Mouse (Mus musculus): Measurements from ENCODE around the gene Klrb1a.
"Not testable (repeated sequence)": the region's sequence is repeated elsewhere in the genome, so short reads cannot be mapped to it uniquely, and the experiment has no call there.

DNA sequence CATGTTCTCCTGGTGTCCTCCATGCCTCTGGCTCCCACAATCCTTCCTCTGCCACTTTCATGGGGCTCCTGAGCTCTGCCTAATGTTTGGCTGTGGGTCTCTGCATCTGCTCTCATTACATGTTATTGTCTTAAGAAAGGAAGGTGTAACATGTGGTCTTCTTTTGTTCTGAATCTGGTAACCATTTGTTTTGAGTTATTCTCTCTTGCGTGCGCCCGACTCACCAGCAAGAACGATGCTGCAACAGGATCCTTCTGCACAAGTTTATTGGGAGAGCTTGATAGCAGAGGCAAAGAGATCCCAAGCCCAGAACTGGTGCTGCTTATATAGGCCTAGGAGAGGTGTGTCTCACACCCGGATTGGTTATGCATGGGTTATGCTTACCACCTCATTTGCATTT lies at the start of gene Klrb1a:
- TF ChIP-seq CEBPB (IDR thresholded peaks at IDR 0.05; ENCODE audit: insufficient read depth, poor library complexity, severe bottlenecking); POLR2A (IDR thresholded peaks at IDR 0.05; ENCODE audit: insufficient read length, low read depth); REST (IDR thresholded peaks at IDR 0.05; ENCODE audit: insufficient read depth, insufficient read length); POLR2AphosphoS2 (IDR thresholded peaks at IDR 0.05; ENCODE audit: insufficient read length, low read depth); MYOD1 (IDR thresholded peaks at IDR 0.05; ENCODE audit: control insufficient read depth in 1 of 3, insufficient read length in 2 of 3, low read depth in 2 of 3); E2F4 (IDR thresholded peaks at IDR 0.05; ENCODE audit: insufficient read depth); USF1 (IDR thresholded peaks at IDR 0.05; ENCODE audit: low read depth); TCF12 (IDR thresholded peaks at IDR 0.05; ENCODE audit: insufficient read depth, poor library complexity, severe bottlenecking); MAX (IDR thresholded peaks at IDR 0.05; ENCODE audit: low read depth); TCF3 (IDR thresholded peaks at IDR 0.05; ENCODE audit: insufficient read length, low read depth): not testable (repeated sequence)

Data from myocyte (in vitro differentiated cells).